Mouse (Mus musculus) adrenal gland, postnatal 0 days (tissue): ENCODE results near the gene Ccl25. TPM values are rescaled to one million over a fixed set of nuclear protein-coding genes. Genes with fewer than 3 reads are reported as not detected.

ENCODE experiments used
- polyA plus RNA-seq: library from polyadenylated mRNA; unstranded; fragments of >200 nt; fragmentation: Nextera tagmentation; extraction: Ambion mirVana; gene quantifications from 2 replicates; pipeline ENCODE4 v1.2.1, GENCODE M21; 2015

Gene Ccl25
- polyA plus RNA-seq = 9.5 and 12.4 TPM in 2 replicates

GRCm38 (mm10) chr8:4324983-4325750 lies at the start of gene Ccl25, which contains the start of gene Elavl1:
TSS of gene Ccl25 (plus strand) at chr8:4325210.
TSS of gene Elavl1 (minus strand) at chr8:4325413.

DNA sequence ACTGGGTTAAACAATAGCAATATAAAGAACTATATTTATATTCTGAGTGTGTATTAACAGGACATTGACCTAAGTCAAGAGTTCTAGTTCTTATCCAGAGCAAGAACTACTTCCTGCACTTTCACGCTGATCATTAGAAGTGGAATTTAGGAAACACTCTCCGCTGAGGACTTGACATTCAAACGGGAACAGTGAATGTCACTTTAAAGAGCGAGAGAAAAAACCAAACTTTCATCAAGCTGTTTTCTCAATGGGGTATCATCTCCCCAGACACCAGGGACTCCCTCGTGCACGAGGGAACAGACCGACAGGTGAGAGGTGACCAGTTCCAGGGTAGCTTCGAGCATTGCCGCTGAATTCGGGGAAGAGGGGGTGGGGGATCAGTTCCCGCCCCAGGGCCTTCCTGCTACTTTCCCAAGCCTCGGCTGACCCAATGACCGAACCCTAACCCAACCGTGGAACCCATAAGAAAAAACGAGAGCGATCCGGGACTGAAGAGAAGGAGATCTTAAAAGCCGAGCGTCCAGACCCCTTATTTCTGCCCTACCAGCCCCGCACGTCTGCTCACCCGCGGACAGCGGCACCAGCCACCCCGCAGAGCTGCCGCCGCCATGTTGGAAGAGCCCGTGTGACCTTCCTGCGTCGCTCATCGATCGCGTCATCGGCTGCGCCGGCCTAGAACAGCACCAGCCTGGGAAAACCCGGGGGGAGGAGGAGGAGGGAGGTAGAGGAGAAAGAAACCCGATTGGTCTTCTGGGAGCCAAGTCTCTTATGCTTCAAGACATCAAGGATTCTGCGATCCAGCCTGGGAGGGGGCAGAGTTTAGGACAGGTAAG lies 49.5 kb upstream of the Ccl25 start, which contains the start of gene Timm44:
Gene Timm44 (minus strand): TSS at position 639 of the 836 bp plus-strand sequence.

Other genes with a start within 250 kb of the Ccl25 start
- 0.66 TPM in 1 of 2 replicates, not detected in the other for gene Cd209f, start 219.4 kb upstream of the Ccl25 start, polyA plus RNA-seq
- not detected in 2 replicates for gene Cd209g, start 191.1 kb upstream of the Ccl25 start, polyA plus RNA-seq
- gene Evi5l, start 158.6 kb upstream of the Ccl25 start, polyA plus RNA-seq = 15.9 and 19.5 TPM in 2 replicates
- gene Prr36, start 107.8 kb upstream of the Ccl25 start, polyA plus RNA-seq = 5.1 and 11.1 TPM in 2 replicates
- gene Lrrc8e, start 98.4 kb upstream of the Ccl25 start, polyA plus RNA-seq = 2.2 and 4.1 TPM in 2 replicates
- 23.0 and 34.2 TPM in 2 replicates for gene Map2k7, start 86.5 kb upstream of the Ccl25 start, polyA plus RNA-seq
- 0.41 and 1.6 TPM in 2 replicates for gene Gm49320, start 86.3 kb upstream of the Ccl25 start, polyA plus RNA-seq
- gene Tgfbr3l, start 77.0 kb upstream of the Ccl25 start, polyA plus RNA-seq = 2.6 and 4.0 TPM in 2 replicates
- 34.8 and 46.2 TPM in 2 replicates for gene Snapc2, start 72.1 kb upstream of the Ccl25 start, polyA plus RNA-seq
- 40.0 and 80.7 TPM in 2 replicates for gene Ctxn1, start 65.9 kb upstream of the Ccl25 start, polyA plus RNA-seq
- gene Timm44, start 49.3 kb upstream of the Ccl25 start, polyA plus RNA-seq = 41.8 and 69.5 TPM in 2 replicates
- gene Elavl1, start 203 bp downstream of the Ccl25 start, polyA plus RNA-seq = 58.6 and 95.3 TPM in 2 replicates
- 24.6 and 35.5 TPM in 2 replicates for gene Cers4, start 167.8 kb downstream of the Ccl25 start, polyA plus RNA-seq